In genomic region chr3:102197152-102197551, GRCm38 (mm10) we compare ENCODE assay signal across 17 mouse cellular contexts. TPM values are rescaled to one million over a fixed set of nuclear protein-coding genes. Genes with fewer than 3 reads are reported as not detected.
A peak's percentile ranks its signal among the peaks of the same experiment; 100 is the strongest.
DNase-seq lines count a peak whose midpoint lies in the region; ATAC-seq and TF ChIP-seq lines count a peak whose summit lies in the region.
"Had no signal": no experiment of that assay in that cellular context is flagged by ENCODE, and none has a peak within 500 bp of the region (broad histone marks: within the 10 kb centered on the region; RNA-seq: fewer than 3 reads in every experiment).

No protein-coding gene starts in this region.

- 84% methylated on average over 5 of the region's 5 CpGs for WGBS in hindbrain, embryonic 10.5 days
- WGBS in hindbrain, embryonic 12.5 days = 81% methylated on average over 5 of the region's 5 CpGs
- WGBS in neural tube, embryonic 11.5 days = 70% methylated on average over 5 of the region's 5 CpGs
- 67% methylated on average over 5 of the region's 5 CpGs for WGBS in neural tube, embryonic 15.5 days

- no peak overlapping the region for H3K4me3 ChIP-seq in hindbrain, embryonic 10.5 days
- no peak overlapping the region for H3K4me3 ChIP-seq in hindbrain, embryonic 12.5 days
- no peak overlapping the region for H3K4me3 ChIP-seq in neural tube, embryonic 11.5 days (ENCODE audit: low read depth, low read length)
- no peak overlapping the region for H3K4me3 ChIP-seq in neural tube, embryonic 15.5 days (replicated peaks)
- no peak overlapping the region for H3K4me3 ChIP-seq in MEL (ENCODE audit: control insufficient read depth in 1 of 2, insufficient read depth in 1 of 2, low read depth in 2 of 2, low read length in 2 of 2)
- H3K4me3 ChIP-seq: embryonic facial prominence, embryonic 10.5 days; forebrain, embryonic 13.5 days; hindbrain, embryonic 13.5 days had no signal

- H3K79me2 ChIP-seq in MEL (ENCODE audit: control insufficient read depth, insufficient read depth, low read length, poor library complexity) = no peaks in the 10 kb centered on the region

- H3K9ac ChIP-seq in hindbrain, embryonic 12.5 days = no peak overlapping the region
- H3K9ac ChIP-seq in neural tube, embryonic 11.5 days (ENCODE audit: low read length) = no peak overlapping the region
- no peak overlapping the region for H3K9ac ChIP-seq in neural tube, embryonic 15.5 days (replicated peaks)
- no peak overlapping the region for H3K9ac ChIP-seq in MEL (ENCODE audit: control insufficient read depth, low read depth, low read length, poor library complexity, severe bottlenecking)
- H3K9ac ChIP-seq: forebrain, embryonic 13.5 days; forebrain, postnatal 0 days; hindbrain, embryonic 13.5 days had no signal

- DNase-seq in hindbrain, embryonic 10.5 days (ENCODE audit: low spot score) = no peak
- no peak for DNase-seq in neural tube, embryonic 11.5 days (ENCODE audit: low spot score)
- no peak for DNase-seq in MEL (ENCODE audit: low read depth, low spot score)
- DNase-seq: adrenal gland, postnatal 14 days; cerebellum, adult 2 months; forebrain, postnatal 0 days; gastrocnemius, postnatal 14 days; kidney, adult 11 months had no signal

- TF ChIP-seq POLR2A in MEL (IDR thresholded peaks at IDR 0.05; ENCODE audit: control insufficient read depth in 1 of 2, insufficient read depth in 1 of 2, low read depth in 1 of 2, low read length in 2 of 2, poor library complexity in 1 of 2) = no peak

- H3K27me3 ChIP-seq in hindbrain, embryonic 10.5 days (ENCODE audit: insufficient read depth, poor library complexity, severe bottlenecking) = peaks cover 90% of the 10 kb centered on the region
- H3K27me3 ChIP-seq in hindbrain, embryonic 12.5 days = peaks cover 49% of the 10 kb centered on the region
- H3K27me3 ChIP-seq in neural tube, embryonic 11.5 days (ENCODE audit: control insufficient read depth, insufficient read depth, low read length) = peaks cover 9% of the 10 kb centered on the region; the same call in 1 of the 2 replicates
- H3K27me3 ChIP-seq in neural tube, embryonic 15.5 days (replicated peaks) = peaks cover 28% of the 10 kb centered on the region
- H3K27me3 ChIP-seq in MEL (ENCODE audit: control insufficient read depth in 1 of 2, insufficient read depth in 2 of 2, low read length in 2 of 2) = no peaks in the 10 kb centered on the region
- H3K27me3 ChIP-seq: Patski had no signal

- TF ChIP-seq EP300 in MEL (IDR thresholded peaks at IDR 0.05; ENCODE audit: low read depth in 1 of 2, low read length in 2 of 2) = no peak

- 0 out of 2 replicates have a peak overlapping the region, but pooled peaks have one; percentile 67 for H3K27ac ChIP-seq in hindbrain, embryonic 10.5 days
- H3K27ac ChIP-seq in hindbrain, embryonic 12.5 days = no peak overlapping the region
- H3K27ac ChIP-seq in neural tube, embryonic 11.5 days (ENCODE audit: low read depth, low read length) = 0 out of 2 replicates have a peak overlapping the region, but pooled peaks have one; percentile 7
- no peak overlapping the region for H3K27ac ChIP-seq in neural tube, embryonic 15.5 days (replicated peaks)
- no peak overlapping the region for H3K27ac ChIP-seq in MEL (ENCODE audit: control insufficient read depth, low read depth, low read length)
- H3K27ac ChIP-seq: forebrain, embryonic 13.5 days; hindbrain, embryonic 13.5 days; hindbrain, postnatal 0 days had no signal

- ATAC-seq in hindbrain, embryonic 12.5 days (ENCODE audit: low FRiP score) = no peak
- no peak for ATAC-seq in neural tube, embryonic 11.5 days (ENCODE audit: insufficient read depth, low FRiP score, low TSS enrichment)
- no peak for ATAC-seq in neural tube, embryonic 15.5 days (ENCODE audit: low FRiP score)
- ATAC-seq in inflammation-experienced regulatory T-cells, adult 6 months = no peak
- ATAC-seq: activated CD4-positive, CD25-positive, alpha-beta regulatory T cell, adult 4 months; forebrain, embryonic 13.5 days; forebrain, postnatal 0 days; hindbrain, postnatal 0 days; Patski had no signal

- H3K9me3 ChIP-seq in hindbrain, embryonic 10.5 days = no peaks in the 10 kb centered on the region
- no peaks in the 10 kb centered on the region for H3K9me3 ChIP-seq in hindbrain, embryonic 12.5 days (replicated peaks)
- H3K9me3 ChIP-seq in neural tube, embryonic 11.5 days (ENCODE audit: control insufficient read depth, low read length) = no peaks in the 10 kb centered on the region
- no peaks in the 10 kb centered on the region for H3K9me3 ChIP-seq in neural tube, embryonic 15.5 days (replicated peaks)
- H3K9me3 ChIP-seq in MEL (replicated peaks; ENCODE audit: insufficient read depth, low read length) = no peaks in the 10 kb centered on the region
- H3K9me3 ChIP-seq: embryonic facial prominence, embryonic 10.5 days; forebrain, embryonic 13.5 days; hindbrain, embryonic 13.5 days had no signal

- H3K4me1 ChIP-seq in hindbrain, embryonic 10.5 days (replicated peaks) = peaks cover 88% of the 10 kb centered on the region
- peaks cover 37% of the 10 kb centered on the region for H3K4me1 ChIP-seq in hindbrain, embryonic 12.5 days
- H3K4me1 ChIP-seq in neural tube, embryonic 11.5 days (ENCODE audit: control insufficient read depth, insufficient read depth, low read length) = peaks cover 46% of the 10 kb centered on the region
- peaks cover 72% of the 10 kb centered on the region for H3K4me1 ChIP-seq in neural tube, embryonic 15.5 days
- H3K4me1 ChIP-seq in MEL (ENCODE audit: control insufficient read depth in 1 of 2, insufficient read depth in 2 of 2, low read length in 2 of 2) = 0 out of 4 replicates have a peak, but pooled peaks cover 0 to 2% of the 10 kb centered on the region in 2 experiments

- no peak overlapping the region for H3K4me2 ChIP-seq in hindbrain, embryonic 12.5 days (replicated peaks)
- H3K4me2 ChIP-seq in neural tube, embryonic 11.5 days (ENCODE audit: low read depth) = no peak overlapping the region
- no peak overlapping the region for H3K4me2 ChIP-seq in neural tube, embryonic 15.5 days
- H3K4me2 ChIP-seq: forebrain, embryonic 13.5 days; hindbrain, embryonic 13.5 days had no signal

- TF ChIP-seq CTCF in MEL (IDR thresholded peaks at IDR 0.05 in 2 of 3, conservative IDR thresholded peaks at IDR 0.05 in 1 of 3; ENCODE audit: control insufficient read depth in 1 of 3, insufficient read depth in 1 of 3, low read depth in 2 of 3, low read length in 3 of 3, poor library complexity in 1 of 3, severe bottlenecking in 1 of 3) = no peak

- TF ChIP-seq RAD21 in MEL (IDR thresholded peaks at IDR 0.05; ENCODE audit: low read depth, low read length) = no peak

- no peaks in the 10 kb centered on the region for H3K36me3 ChIP-seq in hindbrain, embryonic 10.5 days
- no peaks in the 10 kb centered on the region for H3K36me3 ChIP-seq in hindbrain, embryonic 12.5 days
- no peaks in the 10 kb centered on the region for H3K36me3 ChIP-seq in neural tube, embryonic 11.5 days (ENCODE audit: control insufficient read depth, insufficient read depth, low read length)
- H3K36me3 ChIP-seq in neural tube, embryonic 15.5 days = no peaks in the 10 kb centered on the region
- H3K36me3 ChIP-seq in MEL (ENCODE audit: control insufficient read depth in 1 of 2, insufficient read depth in 2 of 2, low read length in 2 of 2) = no peaks in the 10 kb centered on the region
- H3K36me3 ChIP-seq: hindbrain, embryonic 13.5 days had no signal

TF ChIP-seq in MEL, 35 proteins besides CTCF, POLR2A, EP300 and RAD21:
- TF ChIP-seq E2F4 (IDR thresholded peaks at IDR 0.05; ENCODE audit: borderline replicate concordance, low read depth, low read length) = no peak
- TF ChIP-seq MAFK (IDR thresholded peaks at IDR 0.05; ENCODE audit: borderline replicate concordance, low read depth, low read length) = peak; percentile 75
TF ChIP-seq in MEL: peak in this region for 1.

RNA-seq across cellular contexts. Expression of gene Vangl1, which starts 7.3 kb away (rescaled TPM):
- polyA plus RNA-seq in hindbrain, embryonic 10.5 days (2016; fragmentation: Nextera tagmentation; extraction: Ambion mirVana) = 13.9 and 14.7 TPM in 2 replicates
- polyA plus RNA-seq in hindbrain, embryonic 12.5 days (2016; fragmentation: Nextera tagmentation; extraction: Ambion mirVana) = 11.1 and 15.2 TPM in 2 replicates
- 13.4 and 15.1 TPM in 2 replicates for polyA plus RNA-seq in neural tube, embryonic 11.5 days (2014; fragmentation: Nextera tagmentation; extraction: Ambion mirVana)
- 9.0 and 11.8 TPM in 2 replicates for polyA plus RNA-seq in neural tube, embryonic 15.5 days (2015; fragmentation: Nextera tagmentation; extraction: Ambion mirVana)
- total RNA-seq in MEL (2012; rRNA removed) = 6.5 and 6.8 TPM in 2 replicates
- polyA plus RNA-seq in MEL (2012; ENCODE audit: insufficient read depth in 1 of 2, insufficient read length in 2 of 2, low read depth in 1 of 2, low replicate concordance in 2 of 2, missing spikeins in 1 of 2) = 10 to 100 TPM in 1 of 2 experiments, not detected in 1; 15.1 TPM
- polyA plus RNA-seq in inflammation-experienced regulatory T-cells, adult 6 months (2017; shearing (Covaris generic)) = under 1 TPM; 0.16 to 0.31 (median 0.17) TPM
- polyA plus RNA-seq: activated CD4-positive, CD25-positive, alpha-beta regulatory T cell, adult 4 months had no signal

Comparison
In these comparisons a context has a peak if more than half of its experiments do, and no peak if none do; other contexts are left out.
1. H3K27ac ChIP-seq: peak in hindbrain, embryonic 10.5 days (single experiment) and neural tube, embryonic 11.5 days (single experiment); none in hindbrain, embryonic 12.5 days (single experiment), neural tube, embryonic 15.5 days (single experiment) and MEL (single experiment).